Mouse (Mus musculus): Measurements from ENCODE around the gene Atxn7l3b. TPM values are rescaled to one million over a fixed set of nuclear protein-coding genes. Genes with fewer than 3 reads are reported as not detected.
A peak's percentile ranks its signal among the peaks of the same experiment; 100 is the strongest.
"Not testable (repeated sequence)": the region's sequence is repeated elsewhere in the genome, so short reads cannot be mapped to it uniquely, and the experiment has no call there.

Gene Atxn7l3b
- polyA plus RNA-seq (2014; fragmentation: Nextera tagmentation; extraction: Ambion mirVana) = 297 and 327 TPM in 2 replicates

GRCm38 (mm10) chr10:112928452-112929221 is at the start of gene Atxn7l3b:
Gene Atxn7l3b (minus strand): TSS chr10:112929001.
- ATAC-seq (ENCODE audit: low FRiP score) = peak; percentile 100
- WGBS = under 1% methylated on average over 70 of the region's 70 CpGs
- DNase-seq (ENCODE audit: low spot score) = peak; percentile 96

GRCm38 (mm10) chr10:112977586-112977985 is 48.8 kb upstream of the Atxn7l3b start:
- DNase-seq (ENCODE audit: low spot score) (no peak), ATAC-seq (ENCODE audit: low FRiP score) (no peak)
- Histone ChIP-seq H3K4me1 (replicated peaks; ENCODE audit: control insufficient read depth, insufficient read depth, low read length) (no peaks in the 10 kb centered on the region), H3K9me3 (ENCODE audit: control insufficient read depth, low read length) (no peaks in the 10 kb centered on the region), H3K27me3 (ENCODE audit: control insufficient read depth, insufficient read depth, low read length) (no peaks in the 10 kb centered on the region), H3K9ac (no peak overlapping the region), H3K27ac (no peak overlapping the region), H3K4me2 (replicated peaks) (no peak overlapping the region), H3K4me3 (replicated peaks; ENCODE audit: low read length) (no peak overlapping the region), H3K36me3 (replicated peaks; ENCODE audit: control insufficient read depth, insufficient read depth) (no peaks in the 10 kb centered on the region)
- WGBS = 50% methylated on average over 4 of the region's 4 CpGs

More at GRCm38 (mm10) chr10:112928452-112929221, at the start of gene Atxn7l3b:
- Histone ChIP-seq H3K4me1 (replicated peaks; ENCODE audit: control insufficient read depth, insufficient read depth, low read length) (peaks cover 30% of the 10 kb centered on the region), H3K36me3 (replicated peaks; ENCODE audit: control insufficient read depth, insufficient read depth) (peaks cover 32% of the 10 kb centered on the region), H3K4me3 (replicated peaks; ENCODE audit: low read length) (peak within 1 kb of the TSS; percentile 95), H3K27me3 (ENCODE audit: control insufficient read depth, insufficient read depth, low read length) (no peaks in the 10 kb centered on the region), H3K9me3 (ENCODE audit: control insufficient read depth, low read length) (no peaks in the 10 kb centered on the region), H3K4me2 (replicated peaks) (peak within 1 kb of the TSS; percentile 76), H3K9ac (peak within 1 kb of the TSS; percentile 98), H3K27ac (peak within 1 kb of the TSS; percentile 97)

- ATAC-seq (ENCODE audit: low FRiP score) (no peak), DNase-seq (ENCODE audit: low spot score) (no peak)
- 66% methylated on average over 5 of the region's 5 CpGs for WGBS
- no peaks in the 10 kb centered on the region for H3K27me3 ChIP-seq (ENCODE audit: control insufficient read depth, insufficient read depth, low read length)
- H3K36me3 ChIP-seq (replicated peaks; ENCODE audit: control insufficient read depth, insufficient read depth) = no peaks in the 10 kb centered on the region
- no peaks in the 10 kb centered on the region for H3K4me1 ChIP-seq (replicated peaks; ENCODE audit: control insufficient read depth, insufficient read depth, low read length)
- H3K4me3 ChIP-seq (replicated peaks; ENCODE audit: low read length) = no peak overlapping the region
- no peak overlapping the region for H3K9ac ChIP-seq
- no peaks in the 10 kb centered on the region for H3K9me3 ChIP-seq (ENCODE audit: control insufficient read depth, low read length)
- H3K4me2 ChIP-seq (replicated peaks) = no peak overlapping the region
- H3K27ac ChIP-seq = no peak overlapping the region
Observed at GRCm38 (mm10) chr10:112973286-112974026, 44.7 kb upstream of the Atxn7l3b start.

DNA sequence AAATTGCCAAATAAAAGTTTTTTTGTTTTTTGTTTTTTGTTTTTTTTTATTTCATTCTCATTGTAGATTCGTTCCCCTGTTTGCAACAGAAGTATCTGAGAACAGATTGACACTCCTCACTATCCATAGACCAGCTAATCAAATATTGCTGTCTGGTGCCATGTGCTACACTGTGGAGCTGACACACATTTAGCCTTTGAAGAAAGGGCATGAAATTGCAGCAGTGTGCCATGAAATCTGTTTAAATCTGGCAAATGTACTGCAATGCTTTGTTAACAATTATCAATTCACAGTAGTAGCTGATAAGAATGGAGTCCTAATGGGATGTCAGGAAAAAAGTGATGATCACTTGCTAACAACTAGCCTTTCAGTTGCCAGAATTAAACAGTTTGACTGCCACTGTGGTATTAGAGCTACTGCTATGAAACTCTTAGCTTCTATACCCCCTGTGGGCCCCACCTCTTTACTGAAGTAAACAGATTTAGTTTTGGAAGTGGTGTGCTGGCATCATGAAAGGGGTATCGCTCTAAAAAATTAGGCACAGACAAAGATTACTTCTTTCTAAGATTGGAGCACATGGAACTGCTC is 41.3 kb upstream of the Atxn7l3b start:
- Histone ChIP-seq H3K27me3 (ENCODE audit: control insufficient read depth, insufficient read depth, low read length) (no peaks in the 10 kb centered on the region), H3K27ac (no peak overlapping the region), H3K4me3 (replicated peaks; ENCODE audit: low read length) (no peak overlapping the region), H3K4me2 (replicated peaks) (no peak overlapping the region), H3K36me3 (replicated peaks; ENCODE audit: control insufficient read depth, insufficient read depth) (no peaks in the 10 kb centered on the region), H3K4me1 (replicated peaks; ENCODE audit: control insufficient read depth, insufficient read depth, low read length) (no peaks in the 10 kb centered on the region), H3K9me3 (ENCODE audit: control insufficient read depth, low read length) (no peaks in the 10 kb centered on the region), H3K9ac (no peak overlapping the region)
- ATAC-seq (ENCODE audit: low FRiP score) = no peak
- WGBS = 63% methylated on average over 2 of the region's 2 CpGs
- no peak for DNase-seq (ENCODE audit: low spot score)

DNA sequence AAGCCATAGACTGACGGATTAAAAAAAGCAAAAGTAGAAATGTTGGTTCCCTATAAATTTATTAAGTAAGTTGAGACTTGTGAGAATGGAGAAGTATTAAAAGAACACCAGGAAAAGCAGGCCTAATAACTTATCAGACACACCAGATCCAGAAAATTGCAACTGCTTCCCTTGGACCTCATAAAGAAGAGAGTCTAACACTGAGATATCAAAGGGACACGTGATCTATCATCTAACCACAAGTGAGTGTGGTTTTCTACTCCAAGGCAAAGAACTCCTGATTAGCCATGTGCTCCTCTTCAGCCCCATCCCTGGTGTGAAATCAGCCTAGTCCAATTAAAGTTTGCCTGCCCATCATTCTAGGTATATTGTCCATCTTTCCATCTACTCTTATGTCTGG is 38.8 kb upstream of the Atxn7l3b start:
- 91% methylated on average over 2 of the region's 2 CpGs for WGBS
- no peak for ATAC-seq (ENCODE audit: low FRiP score)
- no peak overlapping the region for H3K27ac ChIP-seq

DNA sequence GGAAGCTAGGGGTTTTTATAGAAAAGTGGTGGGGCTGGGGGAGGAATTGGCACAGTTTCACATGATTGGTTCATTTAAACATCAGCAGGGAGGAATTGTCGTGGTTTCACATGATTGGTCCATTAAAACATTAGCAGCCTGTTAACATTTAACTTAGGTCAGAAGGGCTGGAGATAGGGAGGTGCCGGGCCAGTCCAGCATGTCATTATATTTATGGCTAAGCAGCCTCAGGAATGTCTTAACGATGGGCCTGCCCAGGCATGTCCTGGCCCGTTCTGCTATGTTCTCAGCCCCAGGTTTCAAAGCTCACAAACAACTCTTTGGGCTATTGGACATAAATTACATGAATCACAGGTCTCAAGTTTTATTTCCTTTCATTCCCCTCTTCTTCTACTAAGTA is 33.4 kb upstream of the Atxn7l3b start:
- DNase-seq (ENCODE audit: low spot score); H3K4me3 ChIP-seq (replicated peaks; ENCODE audit: low read length); H3K36me3 ChIP-seq (replicated peaks; ENCODE audit: control insufficient read depth, insufficient read depth); H3K4me2 ChIP-seq (replicated peaks); ATAC-seq (ENCODE audit: low FRiP score); H3K9me3 ChIP-seq (ENCODE audit: control insufficient read depth, low read length); H3K27me3 ChIP-seq (ENCODE audit: control insufficient read depth, insufficient read depth, low read length); H3K27ac ChIP-seq; H3K9ac ChIP-seq; H3K4me1 ChIP-seq (replicated peaks; ENCODE audit: control insufficient read depth, insufficient read depth, low read length): not testable (repeated sequence)
- WGBS = 47% methylated on average over 4 of the region's 4 CpGs

More for the DNA sequence above, 38.8 kb upstream of the Atxn7l3b start:
- DNase-seq (ENCODE audit: low spot score) = no peak
- Histone ChIP-seq H3K4me2 (replicated peaks) (no peak overlapping the region), H3K4me1 (replicated peaks; ENCODE audit: control insufficient read depth, insufficient read depth, low read length) (no peaks in the 10 kb centered on the region), H3K36me3 (replicated peaks; ENCODE audit: control insufficient read depth, insufficient read depth) (no peaks in the 10 kb centered on the region), H3K9ac (no peak overlapping the region), H3K27me3 (ENCODE audit: control insufficient read depth, insufficient read depth, low read length) (no peaks in the 10 kb centered on the region), H3K4me3 (replicated peaks; ENCODE audit: low read length) (no peak overlapping the region), H3K9me3 (ENCODE audit: control insufficient read depth, low read length) (no peaks in the 10 kb centered on the region)

DNA sequence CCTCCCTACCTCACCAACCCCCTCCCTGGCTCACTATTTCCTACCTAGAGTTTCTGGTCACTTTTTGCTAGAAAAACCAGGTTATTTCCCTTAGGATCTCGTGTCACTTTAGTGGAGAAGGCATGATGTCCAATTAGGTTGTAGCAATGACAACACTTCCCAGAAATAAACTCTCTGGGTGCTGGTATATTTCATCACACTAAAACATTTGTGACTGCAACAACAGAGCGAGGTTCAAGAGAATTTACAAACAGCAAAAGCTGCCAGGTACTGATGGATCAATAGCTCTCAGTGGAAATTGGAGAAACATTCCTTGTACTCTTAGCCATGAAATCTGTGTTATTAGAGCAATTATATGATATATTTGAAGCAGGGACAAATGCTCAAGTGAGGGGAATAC is 25.3 kb upstream of the Atxn7l3b start:
- 73% methylated on average over 2 of the region's 2 CpGs for WGBS
- ATAC-seq (ENCODE audit: low FRiP score) = no peak
- H3K27me3 ChIP-seq (ENCODE audit: control insufficient read depth, insufficient read depth, low read length) = no peaks in the 10 kb centered on the region

DNA sequence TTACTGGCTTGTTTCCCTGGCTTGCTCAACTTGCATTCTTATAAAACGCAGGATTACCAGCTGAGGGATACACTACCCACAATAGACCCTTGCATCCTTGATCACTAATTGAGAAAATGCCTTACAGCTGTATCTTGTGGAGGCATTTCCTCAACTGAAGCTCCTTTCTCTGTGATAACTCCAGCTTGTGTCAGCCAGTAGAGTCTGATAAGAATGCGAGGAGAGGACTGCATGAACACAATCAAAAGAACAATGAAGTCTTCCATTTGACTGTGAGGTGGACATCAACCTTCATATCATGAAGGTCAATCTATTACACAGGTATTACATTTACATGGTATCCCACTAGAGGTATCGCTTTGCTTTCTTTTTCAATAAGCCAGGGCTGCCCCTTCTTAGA is 19.7 kb upstream of the Atxn7l3b start:
- no peak overlapping the region for H3K27ac ChIP-seq
- DNase-seq (ENCODE audit: low spot score) = no peak
- no peak overlapping the region for H3K4me3 ChIP-seq (replicated peaks; ENCODE audit: low read length)
- 88% methylated on average over 3 of the region's 3 CpGs for WGBS
- no peak for ATAC-seq (ENCODE audit: low FRiP score)
- H3K4me1 ChIP-seq (replicated peaks; ENCODE audit: control insufficient read depth, insufficient read depth, low read length) = no peaks in the 10 kb centered on the region
- no peaks in the 10 kb centered on the region for H3K36me3 ChIP-seq (replicated peaks; ENCODE audit: control insufficient read depth, insufficient read depth)
- no peak overlapping the region for H3K9ac ChIP-seq
- no peaks in the 10 kb centered on the region for H3K9me3 ChIP-seq (ENCODE audit: control insufficient read depth, low read length)
- no peaks in the 10 kb centered on the region for H3K27me3 ChIP-seq (ENCODE audit: control insufficient read depth, insufficient read depth, low read length)
- no peak overlapping the region for H3K4me2 ChIP-seq (replicated peaks)

More for the DNA sequence above, 25.3 kb upstream of the Atxn7l3b start:
- Histone ChIP-seq H3K27ac (no peak overlapping the region), H3K4me2 (replicated peaks) (no peak overlapping the region), H3K9me3 (ENCODE audit: control insufficient read depth, low read length) (no peaks in the 10 kb centered on the region), H3K4me3 (replicated peaks; ENCODE audit: low read length) (no peak overlapping the region), H3K9ac (no peak overlapping the region), H3K4me1 (replicated peaks; ENCODE audit: control insufficient read depth, insufficient read depth, low read length) (no peaks in the 10 kb centered on the region), H3K36me3 (replicated peaks; ENCODE audit: control insufficient read depth, insufficient read depth) (no peaks in the 10 kb centered on the region)
- no peak for DNase-seq (ENCODE audit: low spot score)

DNA sequence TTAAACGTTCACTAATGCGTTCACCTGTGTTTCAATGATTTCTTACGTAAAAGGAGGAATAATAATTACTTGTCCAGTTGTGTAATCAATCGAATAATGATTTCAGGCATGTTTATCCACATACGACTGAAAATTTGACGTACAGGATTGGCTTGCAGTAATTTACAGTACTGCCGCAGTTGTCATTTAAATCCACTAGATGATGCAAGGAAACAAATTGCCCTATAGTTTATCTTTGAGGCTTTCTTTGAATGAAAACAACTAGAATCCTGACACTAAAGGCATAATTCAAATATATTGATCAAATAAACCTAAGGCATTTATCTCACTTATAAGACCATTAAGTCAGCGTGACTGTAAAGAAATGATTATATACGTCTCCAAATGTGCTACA is 418 bp upstream of the Atxn7l3b start:
- Histone ChIP-seq H3K4me3 (replicated peaks; ENCODE audit: low read length) (peak overlapping the region; percentile 95), H3K36me3 (replicated peaks; ENCODE audit: control insufficient read depth, insufficient read depth) (peaks cover 29% of the 10 kb centered on the region), H3K4me2 (replicated peaks) (peak overlapping the region; percentile 76), H3K4me1 (replicated peaks; ENCODE audit: control insufficient read depth, insufficient read depth, low read length) (peaks cover 30% of the 10 kb centered on the region), H3K27me3 (ENCODE audit: control insufficient read depth, insufficient read depth, low read length) (no peaks in the 10 kb centered on the region), H3K9ac (peak overlapping the region; percentile 98), H3K9me3 (ENCODE audit: control insufficient read depth, low read length) (no peaks in the 10 kb centered on the region), H3K27ac (peak overlapping the region; percentile 97)
- DNase-seq (ENCODE audit: low spot score) (peak; percentile 30), ATAC-seq (ENCODE audit: low FRiP score) (peak; percentile 29; the same call in 1 of the 2 replicates)
- 30% methylated on average over 9 of the region's 9 CpGs for WGBS

All from hindbrain, embryonic 14.5 days (tissue).